Mouse (Mus musculus) olfactory bulb, adult 2 months (tissue): ENCODE measurements at regions not wholly inside any gene's neighbourhood (a gene's known extent, or its start where the extent isn't known, plus 50 kb on each side); places are given as distances from the start of the nearest gene placed in this dataset.
A peak's percentile ranks its signal among the peaks of the same experiment; 100 is the strongest.

ENCODE experiments used
- H3K27ac ChIP-seq: fragments of 200-500 bp; 2 replicates; pipeline ENCODE4 v1.5.1; 2012; ENCODE audit warnings: low read depth, low read length; ENCODE audit not compliant: insufficient read depth
- H3K4me1 ChIP-seq: fragments of 200-500 bp; 2 replicates; pipeline ENCODE4 v1.6.1; 2012; ENCODE audit warnings: low read length; ENCODE audit not compliant: control insufficient read depth, insufficient read depth
- H3K4me3 ChIP-seq: fragments of 200-500 bp; 2 replicates; pipeline ENCODE4 v1.5.1; 2012; ENCODE audit warnings: mild to moderate bottlenecking, low read depth, low read length, moderate library complexity; ENCODE audit not compliant: insufficient read depth
- CTCF ChIP-seq: fragments of 200-500 bp; IDR thresholded peaks from 2 replicates; pipeline ENCODE4 v1.5.1; 2012; ENCODE audit warnings: low read depth, mild to moderate bottlenecking, low read length, moderate library complexity; ENCODE audit not compliant: insufficient read depth
- POLR2A ChIP-seq: fragments of 200-500 bp; IDR thresholded peaks from 2 replicates; pipeline ENCODE4 v1.6.1; 2012; ENCODE audit warnings: mild to moderate bottlenecking, low read depth, low read length, moderate library complexity; ENCODE audit not compliant: insufficient read depth
- WGBS: fragments of 180-500 bp; shearing (Covaris S2); methylation state at CpG from one replicate; pipeline ENCODE4 v1.1.7; 2018; 5-methylcytosine and 5-hydroxymethylcytosine counted together

GRCm38 (mm10) chr4:62755237-62755900, 195.7 kb downstream of the Rgs3 start:
- TF ChIP-seq CTCF, result no peak
- TF ChIP-seq POLR2A, result no peak
- H3K27ac ChIP-seq, result no peak overlapping the region
- H3K4me1 ChIP-seq, result peaks cover 11% of the 10 kb centered on the region
- H3K4me3 ChIP-seq, result no peak overlapping the region
- whole genome bisulfite sequencing, result 54% methylated on average over 5 of the region's 5 CpGs

GRCm38 (mm10) chr4:62756721-62757206, 197.1 kb downstream of the Rgs3 start:
- Histone ChIP-seq H3K4me1 (peaks cover 15% of the 10 kb centered on the region), H3K4me3 (no peak overlapping the region), H3K27ac (no peak overlapping the region)
- TF ChIP-seq POLR2A (no peak), CTCF (no peak)
- 81% methylated on average over 10 of the region's 10 CpGs for WGBS

- Histone ChIP-seq H3K4me3 (no peak overlapping the region), H3K27ac (no peak overlapping the region), H3K4me1 (peaks cover 8% of the 10 kb centered on the region)
- TF ChIP-seq POLR2A (no peak), CTCF (no peak)
- 68% methylated on average over 11 of the region's 11 CpGs for WGBS
Observed at GRCm38 (mm10) chr4:62760748-62761604, 201.3 kb downstream of the Rgs3 start.

GRCm38 (mm10) chr4:62761672-62762071, 202.0 kb downstream of the Rgs3 start:
- no peak overlapping the region for H3K27ac ChIP-seq
- no peak for TF ChIP-seq POLR2A
- peak; percentile 53; the same call in 1 of the 2 replicates for TF ChIP-seq CTCF
- H3K4me1 ChIP-seq, result peaks cover 11% of the 10 kb centered on the region; the same call in 1 of the 2 replicates
- no peak overlapping the region for H3K4me3 ChIP-seq
- 4% methylated on average over 1 of the region's 1 CpGs for WGBS

GRCm38 (mm10) chr4:62763990-62764389, 201.4 kb upstream of the Zfp618 start:
- no peak for TF ChIP-seq POLR2A
- peak; percentile 81 for TF ChIP-seq CTCF
- no peak overlapping the region for H3K27ac ChIP-seq
- WGBS, result 19% methylated on average over 5 of the region's 5 CpGs
- peaks cover 30% of the 10 kb centered on the region for H3K4me1 ChIP-seq
- no peak overlapping the region for H3K4me3 ChIP-seq

- no peak overlapping the region for H3K4me3 ChIP-seq
- no peak overlapping the region for H3K27ac ChIP-seq
- H3K4me1 ChIP-seq, result peaks cover 31% of the 10 kb centered on the region
- TF ChIP-seq POLR2A (no peak), CTCF (no peak)
- 71% methylated on average over 10 of the region's 10 CpGs for WGBS
Observed at GRCm38 (mm10) chr4:62769469-62770234, 195.7 kb upstream of the Zfp618 start.

GRCm38 (mm10) chr4:62775005-62775609, 190.3 kb upstream of the Zfp618 start:
- no peak overlapping the region for H3K27ac ChIP-seq
- 85% methylated on average over 10 of the region's 10 CpGs for WGBS
- TF ChIP-seq POLR2A (no peak), CTCF (no peak)
- H3K4me3 ChIP-seq, result no peak overlapping the region
- 0 out of 2 replicates have a peak, but pooled peaks cover 4% of the 10 kb centered on the region for H3K4me1 ChIP-seq

- H3K4me3 ChIP-seq, result no peak overlapping the region
- 91% methylated on average over 9 of the region's 9 CpGs for WGBS
- H3K27ac ChIP-seq, result no peak overlapping the region
- TF ChIP-seq CTCF (no peak), POLR2A (no peak)
- H3K4me1 ChIP-seq, result peaks cover 14% of the 10 kb centered on the region
Observed at GRCm38 (mm10) chr4:62776881-62777280, 188.5 kb upstream of the Zfp618 start.

GRCm38 (mm10) chr4:62777436-62777835, 187.9 kb upstream of the Zfp618 start:
- Histone ChIP-seq H3K4me3 (no peak overlapping the region), H3K4me1 (peaks cover 14% of the 10 kb centered on the region), H3K27ac (no peak overlapping the region)
- no peak for TF ChIP-seq POLR2A
- WGBS, result 88% methylated on average over 7 of the region's 7 CpGs
